Mouse (Mus musculus) layer of hippocampus, adult 8-10 months (tissue): Measurements from ENCODE around the gene Rgp1. TPM values are rescaled to one million over a fixed set of nuclear protein-coding genes. Genes with fewer than 3 reads are reported as not detected.

Experiments used
- DNase-seq, 2 experiments: peaks; one replicate each; pipeline ENCODE4 v3.0.0; 2022; ENCODE audit warnings: low spot score in 2 of 2
- total RNA-seq, 4 experiments: library from RNA; stranded (reverse); gene quantifications; 2 replicates each; pipeline ENCODE4 v1.2.4; 2022

Gene Rgp1
- total RNA-seq, 4 experiments from 2014 or later: 46.2 to 69.0 (median 51.0) TPM

- peak; percentile 95 to 96 for DNase-seq
Measured at GRCm38 (mm10) chr4:43561997-43562768, 16.3 kb upstream of the Rgp1 start, which contains the start of the genes Creb3 and Tln1. Gene Creb3 (plus strand): TSS chr4:43562332. Gene Tln1 (minus strand): TSS chr4:43562691.

DNA sequence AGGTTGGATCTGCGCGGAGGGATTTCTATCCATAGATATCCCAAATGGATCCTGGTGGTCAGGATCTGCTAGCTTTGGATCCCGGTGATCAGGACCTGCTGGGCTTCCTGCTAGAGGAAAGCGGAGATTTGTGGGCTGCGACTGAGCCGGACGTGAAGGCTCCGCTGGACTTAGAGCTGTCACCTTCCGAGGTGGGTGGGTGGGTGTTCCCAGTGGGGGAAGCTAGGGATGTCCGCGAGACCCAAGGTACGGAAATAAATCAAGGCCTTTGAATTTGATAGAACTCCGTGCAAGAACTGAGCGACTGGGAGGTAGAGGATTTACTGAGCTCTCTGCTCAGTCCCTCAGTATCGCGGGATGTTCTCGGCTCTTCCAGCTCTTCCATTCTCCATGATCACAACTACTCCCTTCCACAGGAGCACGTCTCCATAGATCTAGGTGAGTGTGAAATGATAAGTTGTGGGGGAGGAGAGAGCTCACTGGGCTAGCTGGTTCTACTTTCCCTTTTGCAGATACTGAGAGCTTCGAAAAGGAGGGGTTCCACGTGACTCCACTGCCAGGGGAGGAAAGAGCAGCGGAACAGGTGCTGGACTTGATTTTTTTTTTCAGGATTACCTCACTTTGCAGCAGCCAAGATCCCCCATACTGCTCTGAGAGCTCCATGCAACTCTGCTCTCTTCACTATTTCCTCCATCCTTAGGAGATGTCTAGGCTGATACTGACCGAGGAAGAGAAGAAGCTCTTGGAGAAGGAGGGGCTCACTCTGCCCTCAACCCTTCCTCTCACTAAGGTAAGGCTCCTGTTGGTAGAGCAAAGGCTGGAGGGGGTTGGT lies 15.5 kb upstream of the Rgp1 start:
- no peak for DNase-seq

DNA sequence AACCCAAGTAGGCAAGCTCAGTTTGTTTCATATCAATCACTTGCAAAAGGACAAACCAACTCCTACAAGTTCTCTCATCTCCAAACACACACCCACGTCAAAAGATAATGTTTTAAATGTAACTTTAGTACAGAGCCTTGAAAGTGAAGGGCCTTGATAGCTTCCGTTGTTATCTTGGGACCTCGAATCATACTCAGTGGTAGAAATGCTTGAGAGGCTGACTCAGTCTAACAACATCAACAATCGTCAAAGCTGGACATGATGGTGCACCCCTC lies 15.0 kb upstream of the Rgp1 start:
- no peak for DNase-seq

DNA sequence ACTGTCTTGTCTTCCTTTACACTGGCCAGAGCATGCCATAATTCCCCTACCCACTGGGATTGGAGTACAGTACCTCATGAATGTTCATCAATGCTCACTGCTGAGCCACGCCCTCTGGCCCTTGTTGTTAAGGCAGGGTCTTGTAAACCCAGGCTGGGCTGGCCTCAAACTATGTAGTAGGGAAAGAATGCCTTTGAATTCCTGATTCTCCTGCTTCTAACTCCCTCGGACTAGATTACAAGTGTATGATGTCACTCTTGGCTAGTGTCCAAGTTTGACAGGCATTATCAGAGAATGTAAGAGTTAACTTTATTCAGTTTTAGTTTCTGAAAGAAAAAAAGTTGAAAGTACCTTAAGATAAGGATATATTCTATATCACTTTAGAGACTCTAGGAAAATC lies 14.3 kb upstream of the Rgp1 start:
- no peak for DNase-seq

GRCm38 (mm10) chr4:43567140-43567539 lies 11.4 kb upstream of the Rgp1 start:
- no peak for DNase-seq

- DNase-seq: no peak
Measured at GRCm38 (mm10) chr4:43571395-43572045, 7.0 kb upstream of the Rgp1 start.

DNA sequence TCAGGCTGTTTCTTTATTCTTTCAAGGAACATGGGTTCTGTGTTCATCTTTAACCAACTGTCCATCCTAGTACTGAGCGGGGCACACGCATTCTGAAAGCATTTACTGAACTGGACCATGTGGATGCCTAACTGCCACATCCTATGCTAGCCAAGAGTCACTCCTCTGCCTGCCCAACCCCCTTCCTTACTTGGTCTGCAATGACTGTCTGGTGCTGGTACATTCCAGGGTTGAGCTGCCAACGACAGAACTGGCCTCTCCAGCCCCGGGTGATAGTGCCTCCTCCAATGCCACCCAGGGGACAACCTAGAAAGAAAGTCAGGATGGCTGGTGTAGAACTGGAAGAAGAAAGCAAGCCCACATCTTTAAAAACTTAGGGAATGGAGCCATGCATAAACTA lies 5.0 kb upstream of the Rgp1 start:
- no peak for DNase-seq

GRCm38 (mm10) chr4:43575356-43575755 lies 3.2 kb upstream of the Rgp1 start:
- DNase-seq: no peak

DNA sequence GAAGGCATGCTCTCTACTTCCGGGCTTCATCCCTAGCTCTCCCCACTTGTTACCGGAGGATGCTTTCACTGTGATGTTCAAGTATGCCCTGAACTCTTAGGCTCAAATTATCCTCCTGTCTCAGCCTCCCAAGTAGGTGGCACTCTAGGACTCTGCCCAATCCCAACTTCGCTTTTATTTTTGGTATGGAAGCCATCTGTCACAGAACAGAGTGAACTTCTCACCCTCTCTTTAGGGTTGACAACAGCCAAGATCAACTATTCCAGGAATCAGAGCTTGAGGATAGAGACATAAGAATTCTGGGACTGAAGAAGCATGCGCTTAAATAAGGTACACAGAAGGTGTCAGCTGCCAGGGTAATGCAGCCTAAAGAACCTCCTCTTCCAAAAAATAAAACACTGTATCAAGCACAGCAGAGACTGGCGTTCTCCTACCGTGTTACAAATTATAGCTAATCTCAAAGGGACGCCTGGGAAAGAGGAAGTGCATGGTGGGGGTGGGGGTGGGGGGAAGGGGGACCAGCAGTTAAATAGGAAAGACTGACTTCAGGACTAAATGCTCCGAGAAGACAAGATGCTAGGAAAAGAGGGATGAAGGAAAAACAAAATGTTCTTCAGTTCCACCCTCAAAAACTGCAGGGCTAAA lies 1.2 kb upstream of the Rgp1 start:
- DNase-seq: no peak

DNA sequence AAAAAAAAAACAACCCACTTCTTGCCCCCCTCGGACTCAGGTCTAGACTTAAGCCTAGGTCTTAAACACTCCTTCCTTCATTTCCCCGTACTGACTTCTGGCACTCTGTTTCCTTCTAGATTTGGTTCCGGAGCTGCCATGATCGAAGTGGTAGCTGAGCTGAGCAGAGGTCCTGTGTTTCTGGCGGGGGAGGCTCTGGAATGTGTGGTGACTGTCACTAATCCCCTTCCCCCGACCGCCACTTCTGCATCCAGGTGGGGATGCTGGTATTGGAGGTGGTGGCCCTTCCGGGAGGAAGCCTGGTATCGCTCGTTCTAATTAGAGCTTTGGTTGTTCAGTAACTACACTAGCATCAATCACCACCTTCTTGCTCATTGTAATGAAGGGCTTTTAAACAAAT lies 741 bp downstream of the Rgp1 start:
- no peak for DNase-seq

GRCm38 (mm10) chr4:43579731-43580130 lies 1.2 kb downstream of the Rgp1 start:
- no peak for DNase-seq

DNA sequence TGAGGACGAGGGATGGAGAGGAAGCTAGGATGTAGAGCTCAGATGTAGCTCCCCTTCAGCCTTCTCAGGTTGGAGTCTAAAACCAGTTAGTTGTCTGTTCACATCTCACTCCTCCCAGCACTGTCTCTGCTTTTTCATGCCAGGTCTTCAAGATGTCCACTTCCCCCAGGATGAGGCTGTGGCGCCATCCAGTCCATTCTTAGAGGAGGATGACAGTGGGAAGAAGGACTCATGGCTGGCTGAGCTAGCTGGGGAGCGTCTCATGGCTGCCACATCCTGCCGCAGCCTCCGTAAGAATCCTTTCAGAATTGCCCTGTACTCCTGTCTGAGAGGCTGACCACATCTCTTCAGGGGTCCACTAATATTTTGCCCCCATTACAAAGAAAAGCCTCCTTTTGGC lies 2.2 kb downstream of the Rgp1 start:
- no peak for DNase-seq

- DNase-seq: no peak
Measured at GRCm38 (mm10) chr4:43581381-43581780, 2.9 kb downstream of the Rgp1 start.

- DNase-seq: no peak
Measured at GRCm38 (mm10) chr4:43582241-43582640, 3.7 kb downstream of the Rgp1 start.

DNA sequence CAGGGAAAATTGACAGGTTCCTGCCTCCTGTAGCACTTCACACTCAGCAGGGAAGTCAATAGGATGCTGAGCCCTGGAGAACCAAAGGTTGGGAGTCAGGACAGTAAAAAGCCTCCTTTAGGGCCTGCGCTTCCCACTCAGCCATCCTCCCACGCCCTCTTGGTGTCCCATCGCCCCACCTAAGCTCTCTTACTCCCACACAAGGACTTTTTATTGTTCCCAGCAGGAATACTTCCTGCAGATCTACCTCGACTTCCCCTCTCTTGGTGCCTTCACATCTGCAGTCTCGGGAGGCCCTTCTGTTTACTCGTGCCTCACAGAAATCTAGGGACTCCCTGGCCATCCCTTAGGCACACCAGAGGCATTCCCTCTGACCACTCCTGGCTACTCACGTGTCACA lies 4.9 kb downstream of the Rgp1 start:
- DNase-seq: no peak

DNA sequence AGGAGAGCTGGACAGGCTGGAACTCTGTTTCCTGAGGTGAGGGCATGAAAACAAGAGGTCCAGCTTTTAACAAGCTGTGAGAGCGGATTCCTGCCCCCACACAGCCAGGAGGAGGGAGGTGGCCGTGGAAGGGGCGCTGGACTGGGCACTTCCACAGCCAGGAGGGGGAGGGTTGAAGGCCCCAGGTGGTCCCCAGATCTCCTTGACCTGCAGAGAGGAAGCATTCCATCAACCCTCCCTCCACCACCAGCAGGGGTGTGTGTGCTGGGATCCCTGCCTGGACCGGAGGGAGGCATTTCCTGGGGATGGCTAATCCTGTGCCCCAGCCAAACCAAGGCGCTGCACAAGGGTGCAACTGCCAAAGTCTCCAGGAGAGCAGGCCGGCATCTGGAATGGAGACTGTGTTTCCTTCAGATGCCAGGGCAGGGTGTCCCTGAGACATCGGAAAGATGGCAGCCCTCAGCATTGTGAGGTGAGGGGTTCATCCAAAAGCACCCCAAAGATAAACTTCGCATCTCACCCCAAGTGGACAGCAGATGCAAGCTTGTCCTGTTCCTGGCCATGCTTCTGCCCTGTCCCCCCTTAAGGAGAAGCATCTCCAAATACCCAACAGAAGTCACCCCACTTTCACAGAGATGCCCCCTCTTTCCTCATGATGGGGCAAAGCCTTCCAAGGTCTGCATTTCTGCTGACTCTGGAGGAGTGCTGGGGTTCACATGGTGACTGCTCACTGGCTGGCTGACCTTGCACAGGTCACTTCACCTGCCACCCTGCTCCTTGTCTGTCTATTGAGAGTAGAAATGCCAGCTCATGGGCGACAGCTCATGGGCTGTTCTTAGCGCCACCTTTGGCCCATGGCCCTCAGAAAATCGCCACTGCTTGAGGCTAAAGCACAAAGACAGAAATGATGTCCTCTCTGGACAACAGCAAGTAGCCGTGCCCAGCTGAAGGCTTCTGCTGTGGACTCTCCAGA lies 6.2 kb downstream of the Rgp1 start, which contains the start of gene Msmp:
Gene Msmp, minus strand, starts transcription at position 51 of the 973 bp plus-strand sequence.
- DNase-seq: no peak

DNA sequence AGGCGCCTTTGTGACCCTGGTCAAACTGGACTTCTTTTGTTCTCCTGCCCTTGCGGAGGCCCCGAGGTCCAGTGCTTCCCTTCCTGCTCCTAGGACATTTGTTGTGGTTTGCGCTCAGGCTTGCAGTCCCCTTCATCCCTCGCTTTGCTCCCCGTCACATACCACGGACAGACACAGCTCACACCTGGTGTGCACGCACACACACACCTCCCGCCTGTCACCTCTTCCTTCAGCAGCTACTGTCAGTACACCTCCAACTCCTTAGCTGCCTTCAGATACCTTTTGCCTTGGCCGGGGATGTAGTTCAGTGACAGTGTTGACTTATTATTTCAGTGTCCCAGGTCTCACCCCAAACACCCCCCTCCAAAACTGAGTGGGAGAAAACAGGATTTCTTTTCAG lies 7.2 kb downstream of the Rgp1 start:
- no peak for DNase-seq

GRCm38 (mm10) chr4:43586411-43586810 lies 7.9 kb downstream of the Rgp1 start:
- DNase-seq: no peak

DNA sequence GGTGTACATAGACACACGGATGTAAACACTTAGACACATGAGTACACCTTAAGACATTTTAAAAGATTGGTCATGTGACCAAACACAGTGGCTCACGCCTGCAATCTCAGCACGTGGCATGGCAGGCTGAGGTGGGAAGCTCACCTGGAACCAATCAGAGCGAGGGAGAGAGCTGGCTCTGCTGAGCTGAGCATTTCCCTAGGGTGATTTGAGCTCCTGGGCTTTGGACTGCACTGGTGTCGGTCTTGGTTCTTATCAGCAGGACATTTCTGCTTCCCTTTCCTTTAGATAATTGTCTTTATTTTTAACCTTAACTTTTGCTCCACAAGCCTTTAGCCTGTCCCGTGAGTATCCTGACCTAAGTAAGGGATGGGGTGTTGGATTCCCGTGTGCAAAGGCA lies 9.2 kb downstream of the Rgp1 start:
- no peak for DNase-seq

DNA sequence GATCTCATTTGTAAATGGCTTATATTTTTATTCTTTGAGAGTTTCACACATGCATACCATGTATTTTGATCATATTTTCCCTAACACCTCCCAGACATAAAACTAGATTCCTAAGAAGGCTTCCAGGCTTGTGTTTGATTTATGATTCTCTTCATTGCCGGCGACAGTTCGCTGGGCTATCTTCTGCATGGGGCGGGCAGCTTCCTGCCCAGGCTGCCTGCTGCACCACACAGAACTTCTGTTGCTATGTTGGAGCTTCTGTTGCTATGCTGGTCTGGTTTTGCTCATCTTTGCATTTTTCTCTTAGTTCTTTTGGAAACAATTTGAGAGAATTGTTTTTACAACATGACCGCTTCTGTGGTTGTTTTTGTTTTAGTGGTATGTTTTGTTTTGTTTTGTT lies 13.0 kb downstream of the Rgp1 start:
- DNase-seq: no peak

DNA sequence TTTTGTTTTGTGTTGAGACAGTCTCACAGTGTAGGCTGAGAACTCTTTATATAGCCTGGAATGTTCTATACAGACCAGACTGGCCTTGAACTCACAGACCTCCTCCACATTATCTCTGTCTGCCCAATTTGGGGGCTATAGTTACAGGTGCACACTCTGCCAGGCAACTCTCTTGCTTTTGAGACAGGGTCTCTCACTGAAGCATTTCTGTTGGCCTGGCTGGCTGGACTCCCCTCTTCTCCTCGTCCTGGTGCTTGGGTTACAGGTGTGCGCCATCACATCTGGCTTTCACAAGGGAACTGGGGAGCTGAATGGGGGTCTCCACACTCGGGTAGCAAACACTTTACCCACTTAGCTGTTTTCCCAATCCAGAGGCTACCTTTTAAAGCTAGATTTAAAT lies 13.4 kb downstream of the Rgp1 start:
- no peak for DNase-seq
